Mouse (Mus musculus) layer of hippocampus, postnatal 36 days (tissue): ENCODE measurements around the gene Fbrsl1. TPM values are rescaled to one million over a fixed set of nuclear protein-coding genes. Genes with fewer than 3 reads are reported as not detected.

Source experiments
- DNase-seq, 2 experiments: peaks; one replicate each; pipeline ENCODE4 v3.0.0; 2022
- total RNA-seq, 2 experiments: library from RNA; stranded (reverse); gene quantifications; 2 replicates each; pipeline ENCODE4 v1.2.3; 2021

Gene Fbrsl1
- total RNA-seq, 2 experiments from 2014 or later, result 78.1 to 89.6 TPM

- DNase-seq, result no peak
Measured at GRCm38 (mm10) chr5:110413018-110413417, 35.3 kb downstream of the Fbrsl1 start.

GRCm38 (mm10) chr5:110410386-110410785 lies 37.9 kb downstream of the Fbrsl1 start:
- DNase-seq, result no peak

DNA sequence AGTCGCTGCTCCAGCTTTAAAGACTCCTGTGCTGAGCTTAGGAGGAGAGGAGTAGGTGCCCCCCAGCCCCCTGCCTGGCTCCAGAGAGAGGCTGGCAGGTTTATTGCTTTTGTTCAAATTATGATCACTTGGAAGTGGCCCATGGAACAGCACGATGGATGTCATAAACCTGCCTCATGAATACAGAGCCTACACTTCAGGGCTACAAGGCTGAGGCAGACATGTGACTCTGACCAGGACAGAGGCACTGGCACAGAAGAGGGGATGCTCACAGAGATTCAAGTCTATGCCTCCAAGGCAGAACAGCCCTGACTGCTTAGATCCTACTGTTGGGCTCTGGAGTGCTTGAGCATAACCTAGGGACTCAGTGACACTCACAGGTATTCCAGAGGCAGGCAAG lies 39.3 kb downstream of the Fbrsl1 start:
- no peak for DNase-seq

DNA sequence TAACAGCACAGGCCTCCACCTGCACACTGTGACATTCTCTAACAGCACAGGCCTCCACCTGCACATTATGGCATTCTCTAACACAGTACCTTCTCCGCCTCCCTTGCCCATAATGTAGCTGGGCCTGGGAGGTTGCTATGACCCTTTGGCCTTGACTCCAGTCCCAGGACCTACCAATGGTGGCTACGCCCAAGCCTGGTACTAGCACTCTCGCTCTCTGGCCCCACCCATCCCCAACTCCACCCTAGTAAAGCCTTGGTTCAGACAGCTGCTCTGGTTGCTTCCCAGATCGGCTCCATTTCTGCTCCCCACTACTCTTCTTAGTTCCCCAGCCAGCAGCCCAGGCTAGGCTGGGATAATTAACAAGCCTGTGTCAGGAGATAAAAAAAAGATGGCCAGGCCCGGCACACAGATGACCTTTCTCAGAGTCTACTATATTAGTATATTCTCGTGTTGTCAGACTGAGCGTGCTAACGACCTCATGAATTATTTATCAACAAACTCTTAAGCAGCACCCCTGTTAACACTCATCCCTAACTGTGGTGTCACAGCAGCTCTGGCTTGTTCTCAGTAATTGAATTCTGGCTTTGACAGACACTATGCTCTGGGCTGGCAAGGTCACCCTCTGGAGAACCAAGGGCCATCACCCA lies 42.1 kb downstream of the Fbrsl1 start:
- no peak for DNase-seq

DNA sequence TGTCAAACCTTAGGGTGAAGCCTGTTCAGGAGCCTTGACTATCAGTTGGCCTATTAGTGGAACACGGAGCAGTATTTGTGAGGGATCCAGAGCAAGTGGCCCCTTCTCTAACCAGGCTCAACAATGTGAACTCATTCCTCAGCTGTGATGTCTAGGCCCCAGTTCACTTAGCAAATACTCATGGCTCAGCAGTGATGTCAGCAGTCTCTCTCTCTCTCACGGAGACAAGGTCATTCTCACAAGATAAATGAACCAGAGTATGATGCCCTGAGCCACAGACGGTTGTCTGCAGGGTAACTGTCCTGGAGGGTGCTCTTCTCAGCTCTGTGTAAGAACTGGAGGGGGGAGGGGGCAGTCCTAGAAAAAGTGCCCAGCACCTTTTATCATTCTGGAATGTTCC lies 44.4 kb downstream of the Fbrsl1 start:
- DNase-seq, result no peak

DNA sequence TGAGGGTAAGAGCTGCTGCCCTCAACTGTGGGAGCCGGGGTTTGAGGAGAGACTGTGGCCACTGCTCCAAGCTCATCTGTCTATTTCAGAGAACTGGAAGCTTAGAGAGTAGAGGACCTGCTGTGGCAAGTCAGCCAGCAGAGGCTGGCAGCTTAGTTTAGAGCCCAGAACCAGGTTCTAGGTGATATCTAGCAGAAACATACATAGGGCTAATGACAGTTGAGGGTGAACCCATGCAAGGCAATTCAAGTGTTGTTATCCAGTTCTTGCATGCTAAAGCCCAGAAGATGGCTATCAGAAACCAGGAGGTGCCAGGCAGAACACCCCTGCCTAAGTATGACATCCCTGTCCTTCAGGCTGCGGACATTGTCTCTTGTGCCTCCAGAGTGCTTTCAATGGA lies 45.7 kb downstream of the Fbrsl1 start:
- DNase-seq, result no peak

DNA sequence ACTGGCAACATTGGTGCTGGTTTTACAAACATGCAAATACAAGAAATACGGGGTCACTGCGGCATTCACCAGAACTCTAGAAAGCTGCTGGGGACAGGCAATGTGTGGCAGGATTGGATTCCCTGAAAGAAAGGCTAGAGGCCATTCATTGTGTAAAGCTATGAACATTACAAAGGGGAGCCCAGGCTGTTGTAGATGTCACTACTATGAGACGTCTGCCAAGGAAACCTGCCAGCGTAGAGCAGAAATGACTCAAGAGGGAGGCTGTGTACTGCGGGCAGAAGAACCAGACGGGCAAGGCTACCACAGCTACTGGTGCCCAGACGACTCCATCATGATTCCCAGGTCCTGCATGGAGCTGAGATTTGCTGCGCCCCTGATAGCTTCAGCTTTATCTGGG lies 47.2 kb downstream of the Fbrsl1 start:
- DNase-seq, result no peak

- DNase-seq, result no peak
Measured at GRCm38 (mm10) chr5:110395006-110395661, 53.2 kb downstream of the Fbrsl1 start.

DNA sequence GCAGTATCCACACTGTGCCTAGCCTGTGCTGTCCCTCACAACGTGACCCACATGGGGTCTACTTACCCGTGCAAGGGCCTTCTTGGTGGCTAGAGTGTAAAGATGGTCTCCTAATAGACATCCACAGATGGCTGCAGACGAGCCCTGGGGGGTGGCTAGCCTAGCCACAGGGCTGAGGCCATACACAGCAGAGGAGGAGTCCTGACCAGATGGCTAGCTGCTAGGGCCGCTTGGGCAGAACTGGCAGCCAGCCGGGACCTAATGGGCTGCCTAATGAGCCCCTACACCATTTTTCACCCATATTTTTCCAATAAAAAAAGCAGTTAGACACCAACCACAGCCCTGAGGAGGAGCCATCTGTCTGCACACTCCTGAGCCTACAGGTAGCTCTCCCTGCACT lies 55.6 kb downstream of the Fbrsl1 start:
- no peak for DNase-seq

- no peak for DNase-seq
Measured at GRCm38 (mm10) chr5:110390631-110391030, 57.7 kb downstream of the Fbrsl1 start.

GRCm38 (mm10) chr5:110387332-110387731 lies 61.0 kb downstream of the Fbrsl1 start:
- no peak for DNase-seq

GRCm38 (mm10) chr5:110386371-110387330 lies 61.7 kb downstream of the Fbrsl1 start:
- DNase-seq, result peak; percentile 69 to 72

DNA sequence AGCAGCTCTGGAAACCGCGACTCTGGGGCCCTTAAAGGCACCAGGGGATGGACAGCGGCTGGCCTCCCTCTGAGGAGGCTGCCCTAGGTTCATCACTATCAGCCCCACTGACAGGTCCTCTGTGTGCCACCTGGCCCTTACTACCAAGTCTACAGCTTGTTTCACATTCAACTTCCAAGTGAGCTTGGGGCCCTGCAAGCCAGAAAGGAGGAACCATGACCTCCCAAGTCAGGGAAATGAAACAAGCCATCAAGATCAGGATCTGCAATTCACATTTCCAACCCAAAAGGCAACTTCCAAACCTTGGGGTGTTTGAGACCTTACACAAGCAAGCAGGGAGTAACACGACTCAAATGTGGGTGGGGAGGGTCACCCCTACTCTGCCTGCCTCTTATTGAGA lies 63.0 kb downstream of the Fbrsl1 start:
- DNase-seq, result no peak

- no peak for DNase-seq
Measured at GRCm38 (mm10) chr5:110384491-110384890, 63.8 kb downstream of the Fbrsl1 start.

DNA sequence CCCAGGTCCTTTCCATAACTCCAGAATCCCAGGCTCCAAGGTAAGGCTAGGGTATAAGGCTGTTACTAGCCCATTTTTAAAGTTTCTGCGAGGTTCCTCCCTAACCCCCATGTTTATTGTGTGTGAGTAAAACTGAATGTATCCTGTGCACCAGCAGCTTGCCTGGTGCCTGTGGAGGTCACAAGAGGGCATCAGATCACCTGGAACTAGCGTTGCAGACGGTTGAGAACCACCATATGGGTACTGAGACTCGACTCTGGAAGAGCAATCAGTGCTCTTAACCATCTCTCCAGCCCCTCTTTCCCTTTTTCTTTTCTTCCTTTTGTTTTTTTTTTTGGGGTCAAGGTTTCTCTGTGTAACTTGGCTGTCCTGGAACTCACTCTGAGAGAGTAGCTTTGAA lies 68.5 kb downstream of the Fbrsl1 start:
- no peak for DNase-seq

- DNase-seq, result no peak
Measured at GRCm38 (mm10) chr5:110379086-110379485, 69.2 kb downstream of the Fbrsl1 start.

GRCm38 (mm10) chr5:110378181-110378583 lies 70.1 kb downstream of the Fbrsl1 start:
- peak in 1 of 2 experiments; percentile 38 for DNase-seq

- peak; percentile 71 to 72 for DNase-seq
Measured at GRCm38 (mm10) chr5:110376802-110377433, 71.4 kb downstream of the Fbrsl1 start.

DNA sequence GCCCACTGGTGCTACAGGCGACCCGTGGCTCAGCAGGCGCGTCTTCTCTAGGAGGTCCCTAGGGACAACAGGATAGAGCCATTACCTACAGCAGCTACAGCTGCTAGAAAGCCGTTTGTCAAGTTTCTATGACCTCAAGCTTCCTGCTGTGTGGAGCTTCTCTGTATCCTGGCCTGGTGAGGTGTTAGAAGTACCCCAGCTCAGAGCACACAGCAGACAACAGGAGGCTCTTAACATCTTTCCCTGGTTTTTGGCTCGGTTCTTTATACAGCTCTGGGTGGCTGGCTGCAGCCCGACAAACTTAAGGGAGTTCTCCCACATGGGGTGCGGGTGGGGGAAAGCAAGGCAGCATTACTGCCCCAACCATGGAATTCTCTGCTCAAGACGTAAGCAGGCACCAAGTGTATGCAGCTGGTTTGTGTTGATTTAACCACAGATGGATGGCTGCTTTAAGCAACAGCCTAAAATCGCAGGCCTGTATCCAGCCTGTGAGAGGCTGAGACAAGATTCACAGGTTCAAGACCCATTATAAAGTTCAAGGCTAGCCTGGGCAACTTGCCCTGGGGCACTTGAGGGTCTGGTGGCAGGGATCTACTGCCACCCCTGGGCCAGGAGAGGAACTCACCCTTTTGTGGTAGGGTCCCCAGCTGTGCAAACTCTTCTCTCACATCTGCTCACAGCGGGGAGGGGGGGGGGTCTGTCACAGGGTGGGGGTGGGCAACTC lies 84.3 kb downstream of the Fbrsl1 start:
- DNase-seq, result no peak

DNA sequence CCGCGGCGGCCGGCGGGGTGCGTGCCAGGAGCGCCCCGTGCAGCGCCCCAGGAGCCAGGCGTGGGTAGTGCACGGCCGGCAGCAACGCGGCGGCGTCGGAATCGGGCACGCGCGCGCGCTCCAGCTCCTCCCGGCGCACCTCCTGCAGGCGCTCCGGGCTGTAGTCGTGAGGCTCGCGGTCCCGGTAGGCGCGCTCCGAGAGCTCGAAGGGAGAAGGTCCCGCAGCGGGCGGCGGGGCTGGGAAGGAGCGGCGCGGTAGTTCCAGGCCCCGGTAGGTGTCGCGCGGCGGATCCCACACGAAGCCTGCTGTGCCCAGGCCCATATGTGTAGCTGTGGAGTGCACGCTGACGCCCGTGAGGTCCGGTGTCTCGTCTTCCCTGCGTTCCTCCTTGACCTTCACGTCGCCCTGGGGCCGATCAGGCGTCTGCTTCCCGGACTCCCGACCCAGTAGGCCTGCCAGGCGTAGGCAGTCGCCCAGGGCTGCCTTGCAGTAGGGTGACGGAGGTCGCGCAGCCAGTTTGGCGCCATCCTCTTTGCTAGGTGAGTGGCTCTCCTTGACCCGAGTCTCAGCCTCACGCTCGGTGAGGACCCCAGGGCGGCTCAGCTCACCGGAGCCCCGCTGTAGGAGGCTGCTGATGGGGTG lies 85.0 kb downstream of the Fbrsl1 start:
- DNase-seq, result peak; percentile 76 to 78

- DNase-seq, result no peak
Measured at GRCm38 (mm10) chr5:110362813-110363178, 85.5 kb downstream of the Fbrsl1 start.

DNA sequence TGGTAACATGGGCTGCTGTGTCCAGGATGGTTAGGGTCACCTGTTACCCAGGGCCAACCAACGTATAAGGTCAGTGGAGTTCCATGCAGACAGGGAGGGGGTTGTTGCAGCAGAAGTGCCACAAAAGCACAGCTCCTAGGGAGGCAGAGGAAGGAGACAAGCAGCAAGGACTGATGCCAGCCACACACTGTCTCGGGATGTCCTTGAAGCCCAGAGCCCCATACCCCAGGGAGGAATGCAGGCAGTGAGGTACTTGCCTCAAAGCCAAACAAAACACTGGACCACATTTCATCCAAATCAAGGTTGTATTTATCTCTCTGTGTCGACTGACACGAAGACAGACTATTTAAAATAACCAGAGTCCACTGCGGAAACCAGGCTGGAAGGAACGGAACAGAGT lies 86.8 kb downstream of the Fbrsl1 start:
- DNase-seq, result no peak
